Mouse (Mus musculus): Measurements from ENCODE around the gene Glod5. TPM values are rescaled to one million over a fixed set of nuclear protein-coding genes. Genes with fewer than 3 reads are reported as not detected.

The Glod5 gene
- polyA plus RNA-seq (2021; fragmentation: Nextera tagmentation): 0.33 TPM in 1 of 2 replicates, not detected in the other
- long read RNA-seq, experiment 1: 0 reads
- long read RNA-seq, experiment 2: 0 reads

GRCm38 (mm10) chrX:8018286-8018685, at the start of gene Glod5:
Gene Glod5 (minus strand): TSS chrX:8018492.

GRCm38 (mm10) chrX:7977892-7978291, 40.4 kb downstream of the Glod5 start, which contains the start of gene Gata1:
Gene Gata1 (minus strand): TSS chrX:7978071.

Other genes with a start within 250 kb of the Glod5 start
- gene Gripap1, start 228.7 kb downstream of the Glod5 start, polyA plus RNA-seq (2021; fragmentation: Nextera tagmentation): 35.3 and 40.6 TPM in 2 replicates
- 3.7 and 5.4 TPM in 2 replicates for gene Kcnd1, start 196.2 kb downstream of the Glod5 start, polyA plus RNA-seq (2021; fragmentation: Nextera tagmentation)
- gene Otud5, start 177.1 kb downstream of the Glod5 start, polyA plus RNA-seq (2021; fragmentation: Nextera tagmentation): 6.5 and 37.5 TPM in 2 replicates
- 34.2 and 39.8 TPM in 2 replicates for gene Pim2, start 140.2 kb downstream of the Glod5 start, polyA plus RNA-seq (2021; fragmentation: Nextera tagmentation)
- 17.0 and 19.7 TPM in 2 replicates for gene Slc35a2, start 134.5 kb downstream of the Glod5 start, polyA plus RNA-seq (2021; fragmentation: Nextera tagmentation)
- gene Pqbp1, start 119.2 kb downstream of the Glod5 start, polyA plus RNA-seq (2021; fragmentation: Nextera tagmentation): 64.3 and 77.7 TPM in 2 replicates
- gene Timm17b, start 119.1 kb downstream of the Glod5 start, polyA plus RNA-seq (2021; fragmentation: Nextera tagmentation): 52.7 and 64.9 TPM in 2 replicates
- gene Gm10491, start 110.7 kb downstream of the Glod5 start, polyA plus RNA-seq (2021; fragmentation: Nextera tagmentation): not detected in 2 replicates
- not detected in 2 replicates for gene Gm10490, start 109.0 kb downstream of the Glod5 start, polyA plus RNA-seq (2021; fragmentation: Nextera tagmentation)
- 460 and 1,161 TPM in 2 replicates for gene Pcsk1n, start 98.7 kb downstream of the Glod5 start, polyA plus RNA-seq (2021; fragmentation: Nextera tagmentation)
- not detected in 2 replicates for gene Eras, start 89.9 kb downstream of the Glod5 start, polyA plus RNA-seq (2021; fragmentation: Nextera tagmentation)
- 9.2 and 9.8 TPM in 2 replicates for gene Hdac6, start 70.6 kb downstream of the Glod5 start, polyA plus RNA-seq (2021; fragmentation: Nextera tagmentation)
- gene Gata1, start 40.4 kb downstream of the Glod5 start, polyA plus RNA-seq (2021; fragmentation: Nextera tagmentation): not detected in 2 replicates
- 7.6 and 9.3 TPM in 2 replicates for gene Suv39h1, start 56.3 kb upstream of the Glod5 start, polyA plus RNA-seq (2021; fragmentation: Nextera tagmentation)
- 0.25 and 0.46 TPM in 2 replicates for gene Was, start 72.0 kb upstream of the Glod5 start, polyA plus RNA-seq (2021; fragmentation: Nextera tagmentation)
- gene Wdr13, start 114.4 kb upstream of the Glod5 start, polyA plus RNA-seq (2021; fragmentation: Nextera tagmentation): 17.2 and 22.4 TPM in 2 replicates
- 160 and 174 TPM in 2 replicates for gene Rbm3, start 127.4 kb upstream of the Glod5 start, polyA plus RNA-seq (2021; fragmentation: Nextera tagmentation)
- 10.7 and 11.2 TPM in 2 replicates for gene Tbc1d25, start 157.7 kb upstream of the Glod5 start, polyA plus RNA-seq (2021; fragmentation: Nextera tagmentation)
- gene Ebp, start 175.0 kb upstream of the Glod5 start, polyA plus RNA-seq (2021; fragmentation: Nextera tagmentation): 21.2 and 23.3 TPM in 2 replicates
- 57.0 and 59.0 TPM in 2 replicates for gene Porcn, start 188.0 kb upstream of the Glod5 start, polyA plus RNA-seq (2021; fragmentation: Nextera tagmentation)
- gene Ftsj1, start 233.9 kb upstream of the Glod5 start, polyA plus RNA-seq (2021; fragmentation: Nextera tagmentation): 29.1 and 29.3 TPM in 2 replicates